Mouse (Mus musculus) liver, embryonic 14.5 days (tissue): ENCODE data around the gene St3gal4. TPM values are rescaled to one million over a fixed set of nuclear protein-coding genes. Genes with fewer than 3 reads are reported as not detected.

Experiments used
- ATAC-seq: fragments of 200-750 bp; cut with Nextera tagmentation; 2 replicates; pipeline ENCODE4 v1.8.0; 2017; ENCODE audit warnings: moderate number of reproducible peaks, mild to moderate bottlenecking, moderate library complexity; ENCODE audit not compliant: insufficient read depth
- DNase-seq, 3 experiments: peaks; one replicate each; pipeline ENCODE4 v3.0.0-alpha.2; 2012 to 2013; ENCODE audit warnings: low read depth in 3 of 3, low spot score in 3 of 3
- H3K27ac ChIP-seq: fragments of 300-500 bp; sonication (generic); 2 replicates; pipeline ENCODE4 v1.5.1; 2014; ENCODE audit warnings: moderate library complexity, mild to moderate bottlenecking, control low read depth, inconsistent platforms
- H3K27me3 ChIP-seq: fragments of 300-500 bp; sonication (generic); 2 replicates; pipeline ENCODE4 v1.6.1; 2014; ENCODE audit warnings: mild to moderate bottlenecking, low read length, moderate library complexity; ENCODE audit not compliant: control insufficient read depth, insufficient read depth
- H3K36me3 ChIP-seq: fragments of 300-500 bp; sonication (generic); replicated peaks from 2 replicates; pipeline ENCODE4 v1.6.1; 2014; ENCODE audit warnings: low read depth; ENCODE audit not compliant: control insufficient read depth, insufficient read depth
- H3K4me1 ChIP-seq, 2 experiments: fragments of 200-500 bp in 1 of 2; fragments of 300-500 bp in 1 of 2; sonication (generic) in 1 of 2; replicated peaks; 2 replicates each; pipeline ENCODE4 v1.6.1; 2012 to 2014; ENCODE audit warnings: antibody characterized with exemption in 1 of 2, inconsistent platforms in 1 of 2, low read length in 1 of 2; ENCODE audit not compliant: control insufficient read depth in 2 of 2, insufficient read depth in 2 of 2
- H3K4me2 ChIP-seq: fragments of 300-500 bp; sonication (generic); 2 replicates; pipeline ENCODE4 v1.6.1; 2014; ENCODE audit warnings: low read depth, mild to moderate bottlenecking, control low read depth, moderate library complexity
- H3K4me3 ChIP-seq, 2 experiments: fragments of 200-500 bp in 1 of 2; fragments of 300-500 bp in 1 of 2; sonication (generic) in 1 of 2; 2 replicates each; pipeline ENCODE4 v1.5.1; 2012 to 2014; ENCODE audit warnings: low read depth in 2 of 2, low read length in 2 of 2, mild to moderate bottlenecking in 2 of 2, control low read depth in 1 of 2, inconsistent platforms in 1 of 2, moderate library complexity in 1 of 2; ENCODE audit not compliant: insufficient read depth in 1 of 2
- H3K9ac ChIP-seq: fragments of 300-500 bp; sonication (generic); replicated peaks from 2 replicates; pipeline ENCODE4 v1.6.1; 2014; ENCODE audit warnings: mild to moderate bottlenecking, control low read depth, moderate library complexity
- H3K9me3 ChIP-seq: fragments of 300-500 bp; sonication (generic); 2 replicates; pipeline ENCODE4 v1.6.1; 2016; ENCODE audit warnings: low read length, mixed read lengths; ENCODE audit not compliant: control insufficient read depth
- CTCF ChIP-seq: IDR thresholded peaks from 2 replicates; pipeline ENCODE4 v1.5.1; 2016; ENCODE audit warnings: antibody characterized with exemption, low read depth, control low read depth
- EP300 ChIP-seq: IDR thresholded peaks from 2 replicates; pipeline ENCODE4 v1.6.1; 2016; ENCODE audit warnings: antibody characterized with exemption, low read depth
- WGBS: fragments of 180-500 bp; shearing (Covaris S2); extraction: QIAGEN DNeasy Blood & Tissue Kit; methylation state at CpG from one replicate; pipeline ENCODE4 v1.1.7; 2014; ENCODE audit not compliant: insufficient replicate concordance; 5-methylcytosine and 5-hydroxymethylcytosine counted together
- polyA plus RNA-seq, 2 experiments: library from polyadenylated mRNA; depleted of rRNA in 1 of 2; stranded (reverse) in 1 of 2; unstranded in 1 of 2; fragments of >200 nt; fragmentation: Nextera tagmentation in 1 of 2; extraction: Ambion mirVana in 1 of 2; gene quantifications; 2 replicates each; pipeline versions ENCODE4 v1.2.1 to v1.2.3; 2012 to 2014

The St3gal4 gene
- polyA plus RNA-seq, 2 experiments = 6.0 to 19.2 TPM

- 8% methylated on average over 15 of the region's 15 CpGs for WGBS
- H3K4me3 ChIP-seq = peak overlapping the region; percentile 88 to 98
- peak overlapping the region; percentile 100 for H3K4me2 ChIP-seq
- TF ChIP-seq EP300 (peak; percentile 5; the same call in 1 of the 2 replicates), CTCF (no peak)
- H3K36me3 ChIP-seq = peaks cover 15% of the 10 kb centered on the region
- H3K9me3 ChIP-seq = no peaks in the 10 kb centered on the region
- no peaks in the 10 kb centered on the region for H3K27me3 ChIP-seq
- H3K9ac ChIP-seq = peak overlapping the region; percentile 98
- DNase-seq (peak in 1 of 3 experiments; percentile 52), ATAC-seq (0 out of 2 replicates have a peak, but pooled peaks have one; percentile 12)
- peak overlapping the region; percentile 94 for H3K27ac ChIP-seq
- peaks cover 66 to 67% of the 10 kb centered on the region in 2 experiments for H3K4me1 ChIP-seq
Measured at GRCm38 (mm10) chr9:35117384-35118295, 1.4 kb downstream of the St3gal4 start.

- WGBS = under 1% methylated on average over 73 of the region's 84 CpGs
- Histone ChIP-seq H3K36me3 (peaks cover 15% of the 10 kb centered on the region), H3K27ac (peak overlapping the region; percentile 94), H3K9ac (peak overlapping the region; percentile 98), H3K4me2 (peak overlapping the region; percentile 100), H3K4me1 (peaks cover 62 to 65% of the 10 kb centered on the region in 2 experiments), H3K9me3 (no peaks in the 10 kb centered on the region), H3K4me3 (peak overlapping the region; percentile 88 to 98), H3K27me3 (no peaks in the 10 kb centered on the region)
- DNase-seq (peak; percentile 75 to 80 (median 80)), ATAC-seq (peak; percentile 89)
- TF ChIP-seq EP300 (no peak; the same call in none of the 2 replicates), CTCF (no peak)
Measured at GRCm38 (mm10) chr9:35116391-35117381, 2.4 kb downstream of the St3gal4 start.

GRCm38 (mm10) chr9:35115804-35116203 lies 3.3 kb downstream of the St3gal4 start:
- TF ChIP-seq EP300 (no peak), CTCF (no peak)
- ATAC-seq (no peak), DNase-seq (no peak)
- Histone ChIP-seq H3K27ac (peak overlapping the region; percentile 94), H3K4me2 (peak overlapping the region; percentile 100), H3K9me3 (no peaks in the 10 kb centered on the region), H3K36me3 (peaks cover 15% of the 10 kb centered on the region), H3K4me3 (peak overlapping the region; percentile 88 to 98), H3K27me3 (no peaks in the 10 kb centered on the region), H3K4me1 (peaks cover 62 to 65% of the 10 kb centered on the region in 2 experiments), H3K9ac (peak overlapping the region; percentile 98)
- WGBS = 15% methylated on average over 4 of the region's 4 CpGs

GRCm38 (mm10) chr9:35115299-35115698 lies 3.8 kb downstream of the St3gal4 start:
- Histone ChIP-seq H3K36me3 (peaks cover 10% of the 10 kb centered on the region), H3K9me3 (no peaks in the 10 kb centered on the region), H3K27ac (peak overlapping the region; percentile 94), H3K4me2 (peak overlapping the region; percentile 100), H3K9ac (peak overlapping the region; percentile 98), H3K4me3 (peak overlapping the region; percentile 88 to 98), H3K27me3 (no peaks in the 10 kb centered on the region), H3K4me1 (peaks cover 62 to 65% of the 10 kb centered on the region in 2 experiments)
- no peak for DNase-seq
- WGBS = 23% methylated on average over 4 of the region's 4 CpGs
- no peak for ATAC-seq
- no peak for TF ChIP-seq CTCF
- no peak for TF ChIP-seq EP300
